Mouse (Mus musculus): ENCODE results near the gene Mylpf.
A peak's percentile ranks its signal among the peaks of the same experiment; 100 is the strongest.
"Not testable (repeated sequence)": the region's sequence is repeated elsewhere in the genome, so short reads cannot be mapped to it uniquely, and the experiment has no call there.

Gene Mylpf

GRCm38 (mm10) chr7:127225147-127225995 is 16.7 kb downstream of the Mylpf start:
- DNase-seq (ENCODE audit: low spot score), result no peak

GRCm38 (mm10) chr7:127228615-127229303 is 20.1 kb downstream of the Mylpf start:
- peak; percentile 45 for DNase-seq (ENCODE audit: low spot score)

GRCm38 (mm10) chr7:127231376-127231775 is 22.7 kb downstream of the Mylpf start:
- DNase-seq (ENCODE audit: low spot score), result no peak

- no peak for DNase-seq (ENCODE audit: low spot score)
These were observed 23.3 kb downstream of the Mylpf start for GRCm38 (mm10) chr7:127231826-127232621.

GRCm38 (mm10) chr7:127232622-127233367 is 24.1 kb downstream of the Mylpf start, which contains the start of the genes Zfp553 and Sept1:
TSS of gene Zfp553 (plus strand) at chr7:127233061.
TSS of gene Sept1 (minus strand) at chr7:127233130.
- peak; percentile 85 for DNase-seq (ENCODE audit: low spot score)

GRCm38 (mm10) chr7:127233368-127233749 is 24.7 kb downstream of the Mylpf start:
- no peak for DNase-seq (ENCODE audit: low spot score)

DNA sequence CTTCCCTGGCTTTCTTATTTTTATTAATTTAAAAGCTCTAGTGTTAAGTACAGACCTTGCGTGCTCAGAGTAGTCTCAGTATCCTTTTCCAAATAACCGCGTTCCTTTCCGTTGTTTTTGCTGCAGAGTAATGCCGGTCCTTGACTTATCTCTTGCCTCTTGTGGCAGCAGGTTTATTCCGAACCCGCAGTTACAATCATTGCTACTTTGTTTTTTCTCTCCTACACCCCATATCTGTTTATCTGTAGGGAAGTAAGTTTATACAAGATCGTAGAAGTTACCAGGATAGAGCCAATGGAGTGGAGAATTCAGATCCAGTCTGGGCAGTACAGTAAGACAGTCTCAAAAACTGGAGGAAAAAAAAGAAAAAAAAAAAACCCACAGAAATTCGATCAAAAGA is 25.1 kb downstream of the Mylpf start:
- no peak for DNase-seq (ENCODE audit: low spot score)

GRCm38 (mm10) chr7:127234777-127235176 is 26.1 kb downstream of the Mylpf start:
- no peak for DNase-seq (ENCODE audit: low spot score)

- no peak for DNase-seq (ENCODE audit: low spot score)
These were observed 34.7 kb downstream of the Mylpf start for GRCm38 (mm10) chr7:127243361-127243867.

GRCm38 (mm10) chr7:127243870-127244657 is 35.4 kb downstream of the Mylpf start, which contains the start of gene Zfp771:
TSS of gene Zfp771 (plus strand) at chr7:127244274.
- DNase-seq (ENCODE audit: low spot score), result peak; percentile 84

- DNase-seq (ENCODE audit: low spot score), result no peak
These were observed 36.2 kb downstream of the Mylpf start for GRCm38 (mm10) chr7:127244658-127245510.

- not testable (repeated sequence) for DNase-seq (ENCODE audit: low spot score)
These were observed 41.8 kb downstream of the Mylpf start for GRCm38 (mm10) chr7:127250511-127250910.

DNA sequence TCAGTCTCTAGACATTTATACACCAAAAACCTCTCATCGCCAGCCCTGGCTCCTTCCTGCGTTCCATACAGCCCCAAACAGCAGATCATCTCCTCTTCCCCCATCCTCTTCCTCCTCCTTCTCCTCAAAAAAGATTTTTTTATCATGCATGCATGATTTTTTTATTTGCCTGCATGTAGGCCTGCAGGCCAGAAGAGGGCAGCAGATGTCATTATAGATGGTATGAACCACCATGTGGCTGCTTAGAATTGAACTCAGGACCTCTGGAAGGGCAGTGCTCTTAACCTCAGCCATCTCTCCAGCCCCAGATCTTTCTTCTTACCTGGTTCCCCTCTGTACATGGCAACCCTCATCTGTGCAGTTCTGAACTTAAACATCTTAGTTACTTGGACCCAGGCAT is 43.7 kb downstream of the Mylpf start:
- DNase-seq (ENCODE audit: low spot score), result no peak

DNA sequence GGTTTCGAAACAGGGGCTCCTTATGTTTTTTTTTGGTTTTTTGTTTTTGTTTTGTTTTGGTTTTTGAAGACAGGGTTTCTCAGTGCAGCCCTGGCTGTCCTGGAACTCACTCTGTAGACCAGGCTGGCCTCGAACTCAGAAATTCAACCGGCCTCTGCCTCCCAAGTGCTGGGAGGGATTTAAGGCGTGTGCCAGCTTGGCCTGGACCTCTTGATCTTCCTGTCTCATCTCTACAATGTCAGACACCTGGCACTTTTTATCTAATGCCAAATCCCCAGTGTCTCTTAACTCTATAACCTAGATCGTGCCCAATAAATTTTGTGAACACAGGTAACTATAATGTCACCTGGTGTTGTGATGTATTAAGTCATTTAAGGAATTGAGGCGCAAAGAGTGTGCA is 44.7 kb downstream of the Mylpf start:
- DNase-seq (ENCODE audit: low spot score), result no peak

- peak; percentile 81 for DNase-seq (ENCODE audit: low spot score)
These were observed 45.4 kb downstream of the Mylpf start for GRCm38 (mm10) chr7:127253821-127254769.

- DNase-seq (ENCODE audit: low spot score), result no peak
These were observed 46.3 kb downstream of the Mylpf start for GRCm38 (mm10) chr7:127255008-127255407.

GRCm38 (mm10) chr7:127255965-127256364 is 47.3 kb downstream of the Mylpf start:
- DNase-seq (ENCODE audit: low spot score), result no peak

- DNase-seq (ENCODE audit: low spot score), result no peak
These were observed 47.8 kb downstream of the Mylpf start for GRCm38 (mm10) chr7:127256518-127256917.
